Mouse (Mus musculus) CH12.LX (cell line): ENCODE data around the gene 1700001J03Rik. TPM values are rescaled to one million over a fixed set of nuclear protein-coding genes. Genes with fewer than 3 reads are reported as not detected.

Source experiments
- DNase-seq: peaks from one replicate; pipeline ENCODE4 v3.0.0-alpha.2; 2013; ENCODE audit errors: extremely low read depth
- H3K27ac ChIP-seq: 2 replicates; pipeline ENCODE4 v1.5.1; 2012; ENCODE audit warnings: low read depth, mild to moderate bottlenecking, control low read depth, moderate library complexity; ENCODE audit not compliant: insufficient read depth
- H3K27me3 ChIP-seq: replicated peaks from 2 replicates; pipeline ENCODE3; 2012; ENCODE audit warnings: inconsistent platforms
- H3K36me3 ChIP-seq, 2 experiments: replicated peaks in 1 of 2; 2 replicates each; pipeline versions ENCODE3 to v1.6.1; 2012; ENCODE audit warnings: inconsistent platforms in 1 of 2, low read length in 1 of 2, mild to moderate bottlenecking in 1 of 2, mixed read lengths in 1 of 2, moderate library complexity in 1 of 2; ENCODE audit not compliant: control insufficient read depth in 1 of 2, insufficient read depth in 1 of 2
- H3K4me1 ChIP-seq, 2 experiments: 2 replicates each; pipeline ENCODE4 v1.6.1; 2012; ENCODE audit warnings: inconsistent platforms in 1 of 2, moderate library complexity in 1 of 2; ENCODE audit not compliant: insufficient read depth in 2 of 2, control insufficient read depth in 1 of 2
- H3K4me2 ChIP-seq: 2 replicates; pipeline ENCODE4 v1.6.1; 2012; ENCODE audit warnings: low read depth, mild to moderate bottlenecking, control low read depth; ENCODE audit not compliant: poor library complexity, insufficient read depth, severe bottlenecking
- H3K4me3 ChIP-seq, 3 experiments: fragments of 150-350 bp in 1 of 3; sonication (generic) in 1 of 3; replicated peaks in 1 of 3; 2 replicates each; pipeline versions ENCODE3 to v1.5.1; 2011 to 2012; ENCODE audit warnings: low read depth in 2 of 3, low read length in 2 of 3, mild to moderate bottlenecking in 2 of 3, moderate library complexity in 2 of 3, control low read depth in 1 of 3, improper control_type of control experiment in 1 of 3, inconsistent platforms in 1 of 3, mixed read lengths in 1 of 3; ENCODE audit not compliant: poor library complexity in 1 of 3
- H3K79me2 ChIP-seq: replicated peaks from 2 replicates; pipeline ENCODE4 v1.6.1; 2012; ENCODE audit warnings: mild to moderate bottlenecking, moderate library complexity; ENCODE audit not compliant: control insufficient read depth, poor library complexity, insufficient read depth, severe bottlenecking; ENCODE audit errors: extremely low read depth
- H3K9ac ChIP-seq: 2 replicates; pipeline ENCODE4 v1.6.1; 2012; ENCODE audit warnings: low read depth, mild to moderate bottlenecking, control low read depth, moderate library complexity; ENCODE audit not compliant: insufficient read depth
- H3K9me3 ChIP-seq: replicated peaks from 2 replicates; pipeline ENCODE3; 2012; ENCODE audit warnings: low read length, inconsistent platforms, mixed read lengths
- BHLHE40 ChIP-seq: IDR thresholded peaks from 2 replicates; pipeline ENCODE4 v1.6.1; 2011; ENCODE audit warnings: mild to moderate bottlenecking, low read depth, low read length, improper control_type of control experiment
- CHD1 ChIP-seq: IDR thresholded peaks from 2 replicates; pipeline ENCODE4 v1.6.1; 2012; ENCODE audit warnings: low read depth, low read length, improper control_type of control experiment, inconsistent platforms
- CHD2 ChIP-seq: IDR thresholded peaks from 2 replicates; pipeline ENCODE4 v1.6.1; 2011; ENCODE audit warnings: low read length, improper control_type of control experiment
- CTCF ChIP-seq, 2 experiments: IDR thresholded peaks in 1 of 2; conservative IDR thresholded peaks in 1 of 2; 2 replicates each; pipeline ENCODE4 v1.5.1; 2011 to 2012; ENCODE audit warnings: low read depth in 2 of 2, low read length in 2 of 2, improper control_type of control experiment in 1 of 2, inconsistent platforms in 1 of 2, mild to moderate bottlenecking in 1 of 2, moderate library complexity in 1 of 2
- E2F4 ChIP-seq: IDR thresholded peaks from 2 replicates; pipeline ENCODE4 v1.6.1; 2011; ENCODE audit warnings: low read depth, low read length, improper control_type of control experiment; ENCODE audit not compliant: insufficient replicate concordance
- ELF1 ChIP-seq: IDR thresholded peaks from 2 replicates; pipeline ENCODE4 v1.6.1; 2014; ENCODE audit warnings: low read depth, mild to moderate bottlenecking, inconsistent platforms, low read length, improper control_type of control experiment
- EP300 ChIP-seq: IDR thresholded peaks from 2 replicates; pipeline ENCODE4 v1.6.1; 2011; ENCODE audit warnings: low read length, improper control_type of control experiment
- ETS1 ChIP-seq: conservative IDR thresholded peaks from 2 replicates; pipeline ENCODE4 v1.6.1; 2012; ENCODE audit warnings: low read depth, mild to moderate bottlenecking, inconsistent platforms, low read length, improper control_type of control experiment, moderate library complexity
- GABPA ChIP-seq: IDR thresholded peaks from 2 replicates; pipeline ENCODE4 v1.6.1; 2012; ENCODE audit warnings: low read depth, low read length, improper control_type of control experiment, inconsistent platforms; ENCODE audit not compliant: insufficient replicate concordance
- HCFC1 ChIP-seq: IDR thresholded peaks from 2 replicates; pipeline ENCODE4 v1.6.1; 2012; ENCODE audit warnings: low read depth, mild to moderate bottlenecking, inconsistent platforms, low read length, improper control_type of control experiment
- IRF4 ChIP-seq: IDR thresholded peaks from 2 replicates; pipeline ENCODE4 v1.6.1; 2014; ENCODE audit warnings: low read depth, mild to moderate bottlenecking, inconsistent platforms, low read length, improper control_type of control experiment
- JUN ChIP-seq: IDR thresholded peaks from 2 replicates; pipeline ENCODE4 v1.6.1; 2011; ENCODE audit warnings: low read depth, mild to moderate bottlenecking, low read length, improper control_type of control experiment, moderate library complexity; ENCODE audit not compliant: insufficient read depth
- JUND ChIP-seq: conservative IDR thresholded peaks from 2 replicates; pipeline ENCODE4 v1.6.1; 2011; ENCODE audit warnings: low read depth, low read length, improper control_type of control experiment
- KAT2A ChIP-seq: IDR thresholded peaks from 2 replicates; pipeline ENCODE4 v1.6.1; 2012; ENCODE audit warnings: low read length, improper control_type of control experiment, inconsistent platforms; ENCODE audit not compliant: insufficient replicate concordance
- MAFK ChIP-seq: IDR thresholded peaks from 2 replicates; pipeline ENCODE4 v1.6.1; 2011; ENCODE audit warnings: low read length, improper control_type of control experiment; ENCODE audit not compliant: insufficient replicate concordance
- MAX ChIP-seq: IDR thresholded peaks from 2 replicates; pipeline ENCODE4 v1.6.1; 2011; ENCODE audit warnings: low read length, improper control_type of control experiment
- MAZ ChIP-seq: IDR thresholded peaks from 2 replicates; pipeline ENCODE4 v1.6.1; 2012; ENCODE audit warnings: low read depth, mild to moderate bottlenecking, inconsistent platforms, low read length, improper control_type of control experiment, moderate library complexity
- MEF2A ChIP-seq: IDR thresholded peaks from 2 replicates; pipeline ENCODE4 v1.6.1; 2014; ENCODE audit warnings: low read depth, mild to moderate bottlenecking, inconsistent platforms, low read length, improper control_type of control experiment, borderline replicate concordance
- MXI1 ChIP-seq: IDR thresholded peaks from 2 replicates; pipeline ENCODE4 v1.6.1; 2011; ENCODE audit warnings: mild to moderate bottlenecking, low read depth, low read length, improper control_type of control experiment
- MYC ChIP-seq: IDR thresholded peaks from 2 replicates; pipeline ENCODE4 v1.6.1; 2011; ENCODE audit warnings: low read depth, mild to moderate bottlenecking, improper control_type of control experiment, low read length
- NELFE ChIP-seq: IDR thresholded peaks from 2 replicates; pipeline ENCODE4 v1.6.1; 2011; ENCODE audit warnings: low read depth, low read length, improper control_type of control experiment
- NRF1 ChIP-seq: IDR thresholded peaks from 2 replicates; pipeline ENCODE4 v1.6.1; 2014; ENCODE audit warnings: low read depth, mild to moderate bottlenecking, inconsistent platforms, low read length, improper control_type of control experiment, moderate library complexity
- PAX5 ChIP-seq: IDR thresholded peaks from 2 replicates; pipeline ENCODE4 v1.6.1; 2012; ENCODE audit warnings: low read length, inconsistent platforms, mixed read lengths
- POLR2A ChIP-seq: IDR thresholded peaks from 2 replicates; pipeline ENCODE4 v1.6.1; 2011; ENCODE audit warnings: low read depth, mild to moderate bottlenecking, improper control_type of control experiment, low read length
- POLR2AphosphoS2 ChIP-seq: IDR thresholded peaks from 2 replicates; pipeline ENCODE4 v1.6.1; 2011; ENCODE audit warnings: low read depth, low read length, improper control_type of control experiment
- RAD21 ChIP-seq: IDR thresholded peaks from 2 replicates; pipeline ENCODE4 v1.6.1; 2011; ENCODE audit warnings: low read depth, mild to moderate bottlenecking, low read length, improper control_type of control experiment, moderate library complexity
- RCOR1 ChIP-seq: conservative IDR thresholded peaks from 2 replicates; pipeline ENCODE4 v1.6.1; 2012; ENCODE audit warnings: low read depth, mild to moderate bottlenecking, inconsistent platforms, low read length, improper control_type of control experiment
- SIN3A ChIP-seq: IDR thresholded peaks from 2 replicates; pipeline ENCODE4 v1.6.1; 2012; ENCODE audit warnings: low read length, improper control_type of control experiment, inconsistent platforms
- SMC3 ChIP-seq: IDR thresholded peaks from 2 replicates; pipeline ENCODE4 v1.6.1; 2011; ENCODE audit warnings: low read depth, low read length, improper control_type of control experiment
- TBP ChIP-seq: conservative IDR thresholded peaks from 2 replicates; pipeline ENCODE4 v1.6.1; 2011; ENCODE audit warnings: low read depth, low read length, improper control_type of control experiment
- TCF12 ChIP-seq: IDR thresholded peaks from 2 replicates; pipeline ENCODE4 v1.6.1; 2014; ENCODE audit warnings: low read depth, mild to moderate bottlenecking, inconsistent platforms, low read length, improper control_type of control experiment
- UBTF ChIP-seq: IDR thresholded peaks from 2 replicates; pipeline ENCODE4 v1.6.1; 2012; ENCODE audit warnings: low read depth, mild to moderate bottlenecking, inconsistent platforms, low read length, improper control_type of control experiment, moderate library complexity
- USF1 ChIP-seq: IDR thresholded peaks from 2 replicates; pipeline ENCODE4 v1.6.1; 2014; ENCODE audit warnings: low read depth, mild to moderate bottlenecking, inconsistent platforms, low read length, improper control_type of control experiment
- USF2 ChIP-seq: conservative IDR thresholded peaks from 2 replicates; pipeline ENCODE4 v1.6.1; 2011; ENCODE audit warnings: low read depth, low read length, improper control_type of control experiment
- ZC3H11A ChIP-seq: IDR thresholded peaks from 2 replicates; pipeline ENCODE4 v1.6.1; 2012; ENCODE audit warnings: low read depth, mild to moderate bottlenecking, inconsistent platforms, low read length, improper control_type of control experiment
- ZKSCAN1 ChIP-seq: IDR thresholded peaks from 2 replicates; pipeline ENCODE4 v1.6.1; 2012; ENCODE audit warnings: low read depth, inconsistent platforms, low read length, improper control_type of control experiment, borderline replicate concordance
- ZMIZ1 ChIP-seq: IDR thresholded peaks from 2 replicates; pipeline ENCODE4 v1.6.1; 2012; ENCODE audit warnings: low read depth, mild to moderate bottlenecking, inconsistent platforms, low read length, improper control_type of control experiment
- ZNF384 ChIP-seq: IDR thresholded peaks from 2 replicates; pipeline ENCODE4 v1.6.1; 2012; ENCODE audit warnings: low read depth, low read length, improper control_type of control experiment, inconsistent platforms
- dilution Hi-C: fragments of 300-500 bp; cut with MboI; formaldehyde crosslinking; loops from 2 replicates; pipeline ENCODE4 v1.14.3; 2020; ENCODE audit warnings: low sequenced_read_pairs; ENCODE audit not compliant: extremely low pct_unique_long_range_greater_than_20kb, extremely low pct_ligation_motif_present
- in situ Hi-C: fragments of 300-500 bp; cut with MboI; formaldehyde crosslinking; loops from 3 replicates; pipeline ENCODE4 v1.14.3; 2019; ENCODE audit warnings: low sequenced_read_pairs, low pct_ligation_motif_present, low pct_unique_long_range_greater_than_20kb, mixed read lengths
- polyA plus RNA-seq: library from polyadenylated mRNA; unstranded; fragments of >175 nt; gene quantifications from 2 replicates; pipeline ENCODE4 v1.2.1, GENCODE M21; 2012; ENCODE audit warnings: low read depth; ENCODE audit not compliant: insufficient read length
- total RNA-seq, 2 experiments: library from RNA; depleted of rRNA; stranded (reverse); fragments of 300-350 nt in 1 of 2; fragments of >200 nt in 1 of 2; gene quantifications; 2 replicates each; pipeline ENCODE4 v1.2.3; 2012 to 2014

Gene 1700001J03Rik
- total and polyA plus RNA-seq, 3 experiments, result not detected

DNA sequence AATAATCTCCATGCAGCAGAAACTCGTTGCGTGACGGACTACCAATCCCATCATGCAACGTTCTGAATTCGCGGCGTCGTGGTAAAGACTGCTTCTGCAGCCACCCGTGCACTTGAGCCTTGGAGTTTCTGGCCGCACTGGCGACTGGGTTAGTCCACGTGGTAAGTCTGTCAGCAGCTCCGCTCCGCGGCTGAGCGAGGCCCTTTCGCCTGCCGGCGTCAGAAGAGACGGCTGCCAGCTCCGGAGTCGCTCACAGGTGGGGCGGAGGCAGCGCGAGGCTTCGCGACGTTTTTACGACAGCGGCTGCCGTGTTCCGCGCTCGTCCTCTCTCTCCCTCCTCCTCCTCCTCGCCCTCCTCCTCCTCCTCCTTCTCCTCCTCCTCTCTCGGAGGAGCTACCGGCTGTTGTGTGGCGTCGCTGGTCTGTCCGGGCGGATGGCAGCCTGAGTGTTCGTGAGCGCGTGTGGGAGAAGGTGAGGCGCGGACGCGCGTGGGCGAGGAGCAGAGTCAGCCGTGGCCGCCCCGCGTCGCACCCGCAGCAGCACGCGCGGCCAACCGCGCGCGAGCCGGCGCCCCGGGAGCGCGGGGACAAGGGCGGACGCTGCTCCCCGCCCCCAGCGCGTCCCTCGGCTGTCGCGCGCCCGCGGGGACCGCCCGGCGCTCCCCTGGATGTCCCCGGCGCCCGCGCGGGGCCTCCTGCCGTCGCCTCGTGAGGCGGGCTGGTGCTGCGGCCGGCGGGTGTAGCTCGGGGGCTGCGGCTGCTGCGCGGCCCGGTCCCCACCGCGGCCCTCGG lies 46.0 kb upstream of the 1700001J03Rik start, which contains the start of gene Cdk8:
Gene Cdk8 (plus strand): TSS at position 367 of the 791 bp plus-strand sequence.
- dilution Hi-C loops, result no loop called here
- H3K4me2 ChIP-seq, result peak within 1 kb of the TSS; percentile 60
- peak; percentile 95 for DNase-seq
- peaks cover 35% of the 10 kb centered on the region for H3K79me2 ChIP-seq
- H3K9me3 ChIP-seq, result no peaks in the 10 kb centered on the region
- in situ Hi-C loops, result no loop called here
- peak within 1 kb of the TSS; percentile 68 to 93 (median 82) for H3K4me3 ChIP-seq
- H3K36me3 ChIP-seq, result peaks cover 6 to 7% of the 10 kb centered on the region in 2 experiments
- peak; percentile 79 for TF ChIP-seq TBP
- TF ChIP-seq CHD2, result peak; percentile 73
- no peak for TF ChIP-seq USF2
- TF ChIP-seq RAD21, result no peak; the same call in 1 of the 2 replicates
- peak; percentile 39 for TF ChIP-seq USF1
- TF ChIP-seq ZKSCAN1, result no peak
- TF ChIP-seq ELF1, result peak; percentile 63
- TF ChIP-seq ZMIZ1, result peak; percentile 59
- TF ChIP-seq KAT2A, result peak; percentile 85; the same call in 1 of the 2 replicates
- TF ChIP-seq RCOR1, result no peak
- TF ChIP-seq MYC, result peak; percentile 97
- TF ChIP-seq MXI1, result peak; percentile 96
- TF ChIP-seq ETS1, result 0 out of 2 replicates have a peak, but pooled peaks have one; percentile 31
- TF ChIP-seq MAX, result peak; percentile 96
- TF ChIP-seq SIN3A, result peak; percentile 84
- no peak; the same call in 1 of the 2 replicates for TF ChIP-seq EP300
- peak; percentile 9; the same call in 1 of the 2 replicates for TF ChIP-seq GABPA
- peak; percentile 86 for TF ChIP-seq NELFE
- peak; percentile 60; the same call in 1 of the 2 replicates for TF ChIP-seq POLR2AphosphoS2
- TF ChIP-seq NRF1, result peak; percentile 56; the same call in 1 of the 2 replicates
- no peak for TF ChIP-seq UBTF
- peak; percentile 30 for TF ChIP-seq BHLHE40
- no peak for TF ChIP-seq E2F4
- TF ChIP-seq CHD1, result no peak
- TF ChIP-seq HCFC1, result peak; percentile 84
- no peak for TF ChIP-seq SMC3
- TF ChIP-seq PAX5, result no peak
- TF ChIP-seq JUN, result no peak
- TF ChIP-seq TCF12, result peak; percentile 91
- TF ChIP-seq POLR2A, result peak; percentile 83
- TF ChIP-seq ZC3H11A, result no peak
- peak; percentile 42; the same call in 1 of the 2 replicates for TF ChIP-seq MEF2A
- TF ChIP-seq IRF4, result 0 out of 2 replicates have a peak, but pooled peaks have one; percentile 56
- TF ChIP-seq CTCF (conservative IDR thresholded peaks at IDR 0.05 in 1 of 2, IDR thresholded peaks at IDR 0.05 in 1 of 2; ENCODE audit: low read depth in 2 of 2, low read length in 2 of 2), result no peak
- TF ChIP-seq MAZ, result peak; percentile 82; the same call in 1 of the 2 replicates
- TF ChIP-seq JUND, result no peak
- TF ChIP-seq ZNF384, result no peak
- no peak for TF ChIP-seq MAFK
- H3K27me3 ChIP-seq, result no peaks in the 10 kb centered on the region
- H3K27ac ChIP-seq, result peak within 1 kb of the TSS; percentile 84
- peaks cover 0 to 24% of the 10 kb centered on the region in 2 experiments; a peak in 1 of 4 replicates for H3K4me1 ChIP-seq
- H3K9ac ChIP-seq, result peak within 1 kb of the TSS; percentile 65
